Mouse (Mus musculus) liver, postnatal 0 days (tissue): ENCODE measurements around the gene Hoxd3. TPM values are rescaled to one million over a fixed set of nuclear protein-coding genes. Genes with fewer than 3 reads are reported as not detected.

ENCODE experiments used
- ATAC-seq: fragments of 200-750 bp; cut with Nextera tagmentation; 2 replicates; pipeline ENCODE4 v1.8.0; 2017; ENCODE audit warnings: mild to moderate bottlenecking, moderate library complexity
- DNase-seq: peaks from one replicate; pipeline ENCODE4 v3.0.0-alpha.2; 2016
- H3K27ac ChIP-seq: fragments of 300-500 bp; sonication (generic); 2 replicates; pipeline ENCODE4 v1.5.1; 2014; ENCODE audit warnings: antibody characterized with exemption, moderate library complexity, mild to moderate bottlenecking, low read depth
- H3K27me3 ChIP-seq: fragments of 300-500 bp; sonication (generic); 2 replicates; pipeline ENCODE4 v1.6.1; 2014; ENCODE audit warnings: low read length, control low read depth, mixed read lengths; ENCODE audit not compliant: insufficient read depth
- H3K36me3 ChIP-seq: fragments of 300-500 bp; sonication (generic); replicated peaks from 2 replicates; pipeline ENCODE4 v1.6.1; 2014; ENCODE audit warnings: mild to moderate bottlenecking, control low read depth, low read length, moderate library complexity, mixed read lengths; ENCODE audit not compliant: insufficient read depth
- H3K4me1 ChIP-seq: fragments of 300-500 bp; sonication (generic); 2 replicates; pipeline ENCODE4 v1.6.1; 2014; ENCODE audit warnings: antibody characterized with exemption, mild to moderate bottlenecking, control low read depth; ENCODE audit not compliant: insufficient read depth
- H3K4me2 ChIP-seq: fragments of 300-500 bp; sonication (generic); 2 replicates; pipeline ENCODE4 v1.6.1; 2014; ENCODE audit warnings: low read depth, mild to moderate bottlenecking, low read length, moderate library complexity, mixed read lengths
- H3K4me3 ChIP-seq: fragments of 300-500 bp; sonication (generic); 2 replicates; pipeline ENCODE4 v1.5.1; 2014; ENCODE audit warnings: low read depth, low read length
- H3K9ac ChIP-seq: fragments of 300-500 bp; sonication (generic); replicated peaks from 2 replicates; pipeline ENCODE4 v1.6.1; 2014; ENCODE audit warnings: mild to moderate bottlenecking, moderate library complexity
- H3K9me3 ChIP-seq: fragments of 300-500 bp; sonication (generic); 2 replicates; pipeline ENCODE4 v1.6.1; 2016; ENCODE audit warnings: mild to moderate bottlenecking, control low read depth, low read length, mixed read lengths
- CTCF ChIP-seq: sonication (generic); IDR thresholded peaks from 2 replicates; pipeline ENCODE4 v1.5.1; 2016; ENCODE audit warnings: antibody characterized with exemption, low read depth
- EP300 ChIP-seq: IDR thresholded peaks from 2 replicates; pipeline ENCODE4 v1.6.1; 2016; ENCODE audit warnings: antibody characterized with exemption, low read depth, mild to moderate bottlenecking
- WGBS: fragments of 180-500 bp; shearing (Covaris S2); extraction: QIAGEN DNeasy Blood & Tissue Kit; methylation state at CpG from one replicate; pipeline ENCODE4 v1.1.7; 2014; ENCODE audit not compliant: insufficient replicate concordance; 5-methylcytosine and 5-hydroxymethylcytosine counted together
- polyA plus RNA-seq: library from polyadenylated mRNA; unstranded; fragments of >200 nt; fragmentation: Nextera tagmentation; extraction: Ambion mirVana; gene quantifications from 2 replicates; pipeline ENCODE4 v1.2.1, GENCODE M21; 2015

The Hoxd3 gene
- polyA plus RNA-seq, 1 experiment from 2014 or later: not detected

DNA sequence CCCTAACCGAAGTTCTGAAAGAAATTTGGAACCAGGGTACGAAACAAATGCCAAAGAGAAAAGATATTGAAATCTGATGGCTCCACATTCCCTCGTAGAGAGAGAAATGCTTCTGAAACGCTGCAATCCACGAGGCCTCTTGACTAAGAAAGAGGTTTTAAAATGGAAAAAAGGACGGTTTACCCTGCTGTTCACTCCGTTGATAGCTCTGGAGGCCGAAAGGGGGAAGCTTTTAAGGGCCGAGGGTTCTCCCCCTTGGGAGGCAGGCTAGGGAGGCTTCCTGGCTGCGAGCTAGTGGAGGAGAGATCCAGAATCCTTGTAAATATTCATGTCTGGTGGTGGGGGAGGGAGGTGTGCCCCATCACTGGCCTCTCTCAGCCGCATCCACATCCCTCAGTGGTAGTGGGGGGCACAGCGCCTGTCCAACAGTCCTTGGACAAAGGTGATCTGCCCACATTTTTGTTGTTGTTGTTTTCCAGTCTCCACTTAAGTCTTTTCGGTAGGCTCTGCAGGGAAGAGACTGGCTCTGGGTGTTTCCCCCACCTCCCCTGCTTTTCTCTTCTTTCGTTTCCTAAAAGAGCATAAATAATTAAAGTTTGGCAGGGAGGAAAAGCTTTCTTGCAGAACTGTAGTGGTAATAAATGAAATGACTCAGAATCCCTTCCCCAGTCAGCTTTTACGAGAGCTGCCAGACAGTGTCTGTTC is 32.7 kb upstream of the Hoxd3 start, which contains the start of gene Hoxd11:
Gene Hoxd11 (plus strand): TSS at position 667 of the 705 bp plus-strand sequence.
- Histone ChIP-seq H3K27me3 (peaks cover 100% of the 10 kb centered on the region), H3K27ac (no peak within 1 kb of the TSS), H3K9me3 (no peaks in the 10 kb centered on the region), H3K36me3 (no peaks in the 10 kb centered on the region), H3K4me2 (no peak within 1 kb of the TSS), H3K9ac (no peak within 1 kb of the TSS), H3K4me1 (peaks cover 3% of the 10 kb centered on the region; the same call in 1 of the 2 replicates), H3K4me3 (no peak within 1 kb of the TSS)
- ATAC-seq (no peak), DNase-seq (peak; percentile 8)
- 2% methylated on average over 15 of the region's 15 CpGs for WGBS
- TF ChIP-seq EP300: no peak
- TF ChIP-seq CTCF: no peak

GRCm38 (mm10) chr2:74679596-74679971 is 32.1 kb upstream of the Hoxd3 start:
- WGBS: 1% methylated on average over 26 of the region's 26 CpGs
- Histone ChIP-seq H3K9me3 (no peaks in the 10 kb centered on the region), H3K4me1 (peaks cover 3% of the 10 kb centered on the region; the same call in 1 of the 2 replicates), H3K27ac (no peak overlapping the region), H3K9ac (no peak overlapping the region), H3K36me3 (no peaks in the 10 kb centered on the region), H3K27me3 (peaks cover 100% of the 10 kb centered on the region), H3K4me2 (no peak overlapping the region), H3K4me3 (no peak overlapping the region)
- no peak for TF ChIP-seq EP300
- TF ChIP-seq CTCF: no peak
- ATAC-seq: no peak
- DNase-seq: no peak

DNA sequence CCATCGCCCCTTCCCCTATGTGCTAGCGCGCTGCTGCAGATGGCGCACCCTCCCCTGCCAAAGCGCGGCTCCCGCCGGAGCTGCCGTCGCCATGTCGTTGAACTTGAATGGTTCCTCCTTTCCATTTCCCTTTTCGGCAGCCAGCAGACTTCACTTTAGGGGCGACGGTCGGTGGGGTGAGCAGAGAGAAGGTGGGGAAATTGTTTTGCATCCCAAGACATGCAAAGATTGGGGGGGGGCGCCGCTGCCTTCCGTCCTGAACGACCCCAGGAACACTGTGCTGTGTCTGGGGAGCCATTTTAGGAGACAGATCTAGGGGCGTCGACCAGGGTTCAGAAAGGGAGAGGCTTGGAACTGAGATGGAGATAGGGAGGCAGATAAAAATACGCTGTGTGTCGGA is 31.7 kb upstream of the Hoxd3 start:
- Histone ChIP-seq H3K4me3 (no peak overlapping the region), H3K9ac (no peak overlapping the region), H3K36me3 (no peaks in the 10 kb centered on the region), H3K27ac (no peak overlapping the region), H3K4me1 (peaks cover 3% of the 10 kb centered on the region; the same call in 1 of the 2 replicates), H3K4me2 (no peak overlapping the region), H3K9me3 (no peaks in the 10 kb centered on the region), H3K27me3 (peaks cover 100% of the 10 kb centered on the region)
- ATAC-seq (no peak), DNase-seq (peak; percentile 13)
- WGBS: 1% methylated on average over 23 of the region's 23 CpGs
- TF ChIP-seq CTCF (no peak), EP300 (no peak)

DNA sequence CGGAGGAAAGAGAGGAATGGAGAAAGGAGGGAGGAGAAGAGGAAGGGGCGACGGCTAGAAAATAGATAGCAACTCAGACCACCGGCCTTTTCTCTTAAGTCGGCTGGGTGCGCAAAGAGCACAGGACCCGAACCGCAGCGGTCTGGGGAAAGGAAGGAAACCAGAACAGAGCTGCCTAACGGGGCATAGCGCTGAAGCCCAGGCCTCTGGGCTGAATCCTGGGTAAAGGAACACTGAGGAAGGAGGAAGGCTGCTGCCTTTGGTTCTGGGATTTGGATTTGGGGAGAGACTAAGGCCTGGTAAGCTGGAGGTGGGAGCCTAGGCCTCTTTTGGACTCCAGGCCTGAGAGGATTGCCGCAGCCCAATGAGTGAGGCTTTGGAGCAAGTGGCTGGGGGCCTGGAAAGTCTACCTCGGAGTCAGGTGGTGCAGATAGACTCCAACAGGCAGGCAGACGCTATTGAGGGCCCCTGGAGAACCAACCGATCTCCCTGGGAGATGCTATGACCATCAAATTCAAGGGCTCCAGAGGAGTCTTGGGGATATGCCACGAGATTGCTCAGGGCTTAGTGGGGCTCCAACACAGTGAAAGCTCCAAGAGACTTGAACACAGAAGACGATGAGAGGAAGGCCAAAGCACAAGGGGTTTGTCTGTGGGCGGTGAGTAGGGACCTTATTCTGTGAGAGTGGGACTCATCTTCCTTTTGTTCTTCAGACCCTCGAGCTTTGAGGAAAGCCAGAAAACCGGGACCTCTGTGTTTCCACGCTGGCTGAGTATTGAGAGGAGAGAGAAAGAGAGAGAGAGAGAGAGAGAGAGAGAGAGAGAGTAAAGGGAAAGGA is 30.9 kb upstream of the Hoxd3 start:
- Histone ChIP-seq H3K4me2 (no peak overlapping the region), H3K27ac (no peak overlapping the region), H3K36me3 (no peaks in the 10 kb centered on the region), H3K4me3 (no peak overlapping the region), H3K9me3 (no peaks in the 10 kb centered on the region), H3K27me3 (peaks cover 100% of the 10 kb centered on the region), H3K9ac (no peak overlapping the region), H3K4me1 (peaks cover 3% of the 10 kb centered on the region; the same call in 1 of the 2 replicates)
- TF ChIP-seq CTCF (no peak), EP300 (no peak)
- WGBS: 2% methylated on average over 21 of the region's 21 CpGs
- peak; percentile 12 for DNase-seq
- ATAC-seq: no peak

DNA sequence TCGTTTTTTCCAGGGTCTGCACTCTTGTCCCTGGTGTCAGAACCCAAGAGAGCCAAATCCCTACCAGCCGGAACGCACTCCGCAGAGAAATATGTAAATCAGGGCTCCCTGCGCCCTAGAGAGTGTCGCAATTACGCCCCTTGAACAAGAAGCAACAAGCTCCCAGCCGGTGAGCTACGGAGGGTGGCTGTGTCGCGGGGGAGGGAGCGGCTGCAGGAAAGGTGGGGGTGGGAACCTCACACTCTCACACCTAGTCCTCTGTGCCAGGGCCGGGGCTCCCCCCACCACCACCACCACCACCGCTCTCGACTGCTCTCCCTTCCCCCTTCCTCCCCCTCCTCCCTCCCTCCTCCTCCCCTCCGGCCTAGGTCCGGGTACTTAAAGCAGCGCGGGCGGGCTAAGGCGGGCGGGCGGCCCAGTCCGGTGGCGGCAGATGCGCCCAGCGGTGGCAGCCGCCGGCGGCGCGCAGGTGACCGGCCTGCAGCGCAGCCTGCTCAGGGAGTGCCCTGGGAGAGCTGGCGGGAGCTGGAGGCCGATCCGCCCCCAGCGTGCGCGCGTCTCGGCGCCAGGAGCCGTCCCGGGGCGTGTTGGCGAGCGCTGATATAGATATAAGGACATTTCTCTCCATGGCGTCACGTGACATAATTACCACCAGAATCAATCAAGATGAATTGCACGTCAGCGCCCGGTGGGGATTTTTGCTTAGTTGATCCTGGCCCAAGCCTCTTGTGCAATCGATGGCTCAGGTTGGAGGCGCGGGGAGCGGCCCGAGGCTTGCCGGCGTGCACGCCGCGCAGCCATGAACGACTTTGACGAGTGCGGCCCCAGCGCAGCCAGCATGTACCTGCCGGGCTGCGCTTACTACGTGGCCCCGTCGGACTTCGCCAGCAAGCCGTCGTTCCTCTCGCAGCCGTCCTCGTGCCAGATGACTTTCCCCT is 29.9 kb upstream of the Hoxd3 start:
- no peak overlapping the region; the same call in 1 of the 2 replicates for H3K4me3 ChIP-seq
- ATAC-seq (no peak), DNase-seq (no peak)
- H3K36me3 ChIP-seq: no peaks in the 10 kb centered on the region
- peaks cover 97% of the 10 kb centered on the region for H3K27me3 ChIP-seq
- peaks cover 3% of the 10 kb centered on the region; the same call in 1 of the 2 replicates for H3K4me1 ChIP-seq
- 0 out of 2 replicates have a peak overlapping the region, but pooled peaks have one; percentile 23 for H3K4me2 ChIP-seq
- no peak overlapping the region for H3K27ac ChIP-seq
- 2% methylated on average over 77 of the region's 78 CpGs for WGBS
- no peak overlapping the region for H3K9ac ChIP-seq
- TF ChIP-seq CTCF: no peak
- TF ChIP-seq EP300: no peak
- no peaks in the 10 kb centered on the region for H3K9me3 ChIP-seq
